Mouse (Mus musculus): Measurements from ENCODE around the gene Engase. TPM values are rescaled to one million over a fixed set of nuclear protein-coding genes. Genes with fewer than 3 reads are reported as not detected.

Engase gene
- polyA plus RNA-seq, 1 experiment from 2014 or later: 5.3 TPM

GRCm38 (mm10) chr11:118484169-118484568, 7.5 kb downstream of the Engase start:
- Histone ChIP-seq H3K4me3 (no peak overlapping the region), H3K9ac (replicated peaks) (no peak overlapping the region), H3K27ac (replicated peaks) (no peak overlapping the region), H3K4me1 (peaks cover 5% of the 10 kb centered on the region), H3K27me3 (no peaks in the 10 kb centered on the region), H3K4me2 (replicated peaks) (no peak overlapping the region), H3K9me3 (no peaks in the 10 kb centered on the region), H3K36me3 (no peaks in the 10 kb centered on the region)
- ATAC-seq (replicated peaks): no peak
- WGBS: 80% methylated on average over 8 of the region's 8 CpGs

GRCm38 (mm10) chr11:118485338-118485737, 8.7 kb downstream of the Engase start:
- Histone ChIP-seq H3K27me3 (no peaks in the 10 kb centered on the region), H3K4me1 (peaks cover 5% of the 10 kb centered on the region), H3K9ac (replicated peaks) (no peak overlapping the region), H3K9me3 (no peaks in the 10 kb centered on the region), H3K27ac (replicated peaks) (no peak overlapping the region), H3K36me3 (no peaks in the 10 kb centered on the region), H3K4me3 (no peak overlapping the region), H3K4me2 (replicated peaks) (no peak overlapping the region)
- no peak for ATAC-seq (replicated peaks)
- WGBS: 78% methylated on average over 11 of the region's 11 CpGs

GRCm38 (mm10) chr11:118485780-118486179, 9.2 kb downstream of the Engase start:
- no peak overlapping the region for H3K4me2 ChIP-seq (replicated peaks)
- 83% methylated on average over 3 of the region's 3 CpGs for WGBS
- H3K27me3 ChIP-seq: no peaks in the 10 kb centered on the region
- no peak overlapping the region for H3K9ac ChIP-seq (replicated peaks)
- ATAC-seq (replicated peaks): no peak
- no peaks in the 10 kb centered on the region for H3K36me3 ChIP-seq
- H3K27ac ChIP-seq (replicated peaks): no peak overlapping the region
- H3K9me3 ChIP-seq: no peaks in the 10 kb centered on the region
- H3K4me1 ChIP-seq: peaks cover 7% of the 10 kb centered on the region
- no peak overlapping the region for H3K4me3 ChIP-seq

- WGBS: 85% methylated on average over 6 of the region's 6 CpGs
- Histone ChIP-seq H3K4me3 (no peak overlapping the region), H3K4me2 (replicated peaks) (no peak overlapping the region), H3K9ac (replicated peaks) (no peak overlapping the region), H3K27me3 (no peaks in the 10 kb centered on the region), H3K36me3 (no peaks in the 10 kb centered on the region), H3K27ac (replicated peaks) (no peak overlapping the region), H3K9me3 (no peaks in the 10 kb centered on the region), H3K4me1 (peaks cover 7% of the 10 kb centered on the region)
- ATAC-seq (replicated peaks): no peak
Measured at GRCm38 (mm10) chr11:118486281-118486680, 9.7 kb downstream of the Engase start.

GRCm38 (mm10) chr11:118486881-118487772, 10.5 kb downstream of the Engase start:
- Histone ChIP-seq H3K4me1 (peaks cover 7% of the 10 kb centered on the region), H3K4me3 (no peak overlapping the region), H3K4me2 (replicated peaks) (no peak overlapping the region), H3K27ac (replicated peaks) (no peak overlapping the region), H3K36me3 (no peaks in the 10 kb centered on the region), H3K9ac (replicated peaks) (no peak overlapping the region), H3K27me3 (no peaks in the 10 kb centered on the region), H3K9me3 (no peaks in the 10 kb centered on the region)
- no peak for ATAC-seq (replicated peaks)
- 87% methylated on average over 29 of the region's 29 CpGs for WGBS

- H3K27ac ChIP-seq (replicated peaks): peak overlapping the region; percentile 18; the same call in 1 of the 2 replicates
- ATAC-seq (replicated peaks): no peak
- 66% methylated on average over 8 of the region's 8 CpGs for WGBS
- no peak overlapping the region for H3K9ac ChIP-seq (replicated peaks)
- H3K4me1 ChIP-seq: peaks cover 7% of the 10 kb centered on the region
- H3K4me3 ChIP-seq: no peak overlapping the region
- H3K9me3 ChIP-seq: no peaks in the 10 kb centered on the region
- H3K27me3 ChIP-seq: no peaks in the 10 kb centered on the region
- no peaks in the 10 kb centered on the region for H3K36me3 ChIP-seq
- H3K4me2 ChIP-seq (replicated peaks): no peak overlapping the region
Measured at GRCm38 (mm10) chr11:118488191-118488906, 11.7 kb downstream of the Engase start.

GRCm38 (mm10) chr11:118488907-118489270, 12.3 kb downstream of the Engase start:
- H3K4me1 ChIP-seq: peaks cover 7% of the 10 kb centered on the region

GRCm38 (mm10) chr11:118490566-118491218, 14.1 kb downstream of the Engase start:
- Histone ChIP-seq H3K27ac (replicated peaks) (no peak overlapping the region), H3K27me3 (no peaks in the 10 kb centered on the region), H3K9ac (replicated peaks) (no peak overlapping the region), H3K4me1 (0 out of 2 replicates have a peak, but pooled peaks cover 3% of the 10 kb centered on the region), H3K36me3 (no peaks in the 10 kb centered on the region), H3K9me3 (no peaks in the 10 kb centered on the region), H3K4me2 (replicated peaks) (peak overlapping the region; percentile 24), H3K4me3 (no peak overlapping the region)
- ATAC-seq (replicated peaks): peak; percentile 15; the same call in 1 of the 2 replicates
- WGBS: 20% methylated on average over 22 of the region's 22 CpGs

More at GRCm38 (mm10) chr11:118488907-118489270, 12.3 kb downstream of the Engase start:
- Histone ChIP-seq H3K36me3 (no peaks in the 10 kb centered on the region), H3K9me3 (no peaks in the 10 kb centered on the region), H3K27me3 (no peaks in the 10 kb centered on the region), H3K27ac (replicated peaks) (peak overlapping the region; percentile 18; the same call in 1 of the 2 replicates), H3K9ac (replicated peaks) (no peak overlapping the region), H3K4me3 (no peak overlapping the region), H3K4me2 (replicated peaks) (no peak overlapping the region)
- WGBS: 66% methylated on average over 12 of the region's 12 CpGs
- ATAC-seq (replicated peaks): no peak

GRCm38 (mm10) chr11:118491230-118491629, 14.6 kb downstream of the Engase start:
- H3K9ac ChIP-seq (replicated peaks): no peak overlapping the region
- H3K4me3 ChIP-seq: no peak overlapping the region
- H3K27me3 ChIP-seq: no peaks in the 10 kb centered on the region
- 87% methylated on average over 7 of the region's 7 CpGs for WGBS
- no peaks in the 10 kb centered on the region for H3K9me3 ChIP-seq
- no peak for ATAC-seq (replicated peaks)
- no peak overlapping the region for H3K27ac ChIP-seq (replicated peaks)
- H3K36me3 ChIP-seq: no peaks in the 10 kb centered on the region
- H3K4me1 ChIP-seq: 0 out of 2 replicates have a peak, but pooled peaks cover 3% of the 10 kb centered on the region
- H3K4me2 ChIP-seq (replicated peaks): no peak overlapping the region

- WGBS: 78% methylated on average over 2 of the region's 2 CpGs
- Histone ChIP-seq H3K27me3 (no peaks in the 10 kb centered on the region), H3K4me1 (peaks cover 9% of the 10 kb centered on the region; the same call in 1 of the 2 replicates), H3K9ac (replicated peaks) (no peak overlapping the region), H3K36me3 (no peaks in the 10 kb centered on the region), H3K27ac (replicated peaks) (no peak overlapping the region), H3K9me3 (no peaks in the 10 kb centered on the region), H3K4me3 (no peak overlapping the region), H3K4me2 (replicated peaks) (no peak overlapping the region)
- ATAC-seq (replicated peaks): no peak
Measured at GRCm38 (mm10) chr11:118493458-118493857, 16.8 kb downstream of the Engase start.

GRCm38 (mm10) chr11:118494001-118494737, 17.5 kb downstream of the Engase start:
- Histone ChIP-seq H3K9ac (replicated peaks) (no peak overlapping the region), H3K27ac (replicated peaks) (no peak overlapping the region), H3K4me3 (no peak overlapping the region), H3K27me3 (no peaks in the 10 kb centered on the region), H3K4me2 (replicated peaks) (no peak overlapping the region), H3K9me3 (no peaks in the 10 kb centered on the region), H3K36me3 (no peaks in the 10 kb centered on the region), H3K4me1 (peaks cover 9% of the 10 kb centered on the region; the same call in 1 of the 2 replicates)
- ATAC-seq (replicated peaks): no peak
- WGBS: 83% methylated on average over 12 of the region's 12 CpGs

All from forebrain, embryonic 15.5 days (tissue).